Mouse (Mus musculus): ENCODE results near the gene Gm9857. TPM values are rescaled to one million over a fixed set of nuclear protein-coding genes. Genes with fewer than 3 reads are reported as not detected.

Gm9857 gene
- total RNA-seq, 4 experiments from 2014 or later, result not detected

Other genes starting within 250 kb of the Gm9857 start
- 10 to 100 TPM; 13.3 to 19.1 (median 14.5) TPM for gene Gpsm2, start 218.1 kb downstream of the Gm9857 start, total RNA-seq (2022)
- not detected for gene Aknad1, start 200.8 kb downstream of the Gm9857 start, total RNA-seq (2022)
- 10 to 100 TPM; 22.8 to 39.8 (median 30.9) TPM for gene Stxbp3, start 99.9 kb downstream of the Gm9857 start, total RNA-seq (2022)
- gene Fndc7, start 50.4 kb downstream of the Gm9857 start, total RNA-seq (2022), result under 1 TPM in 1 of 4 experiments, not detected in 3; 0.13 TPM
- 10 to 100 TPM; 43.2 to 57.0 (median 47.7) TPM for gene Prpf38b, start 28.7 kb downstream of the Gm9857 start, total RNA-seq (2022)
- 1 to 10 TPM; 2.4 to 4.3 (median 3.0) TPM for gene Henmt1, start 572 bp downstream of the Gm9857 start, total RNA-seq (2022)
- 10 to 100 TPM; 23.3 to 39.3 (median 28.9) TPM for gene Fam102b, start 87.2 kb upstream of the Gm9857 start, total RNA-seq (2022)
- not detected for gene Slc25a54, start 140.0 kb upstream of the Gm9857 start, total RNA-seq (2022)
- gene Slc25a24, start 182.7 kb upstream of the Gm9857 start, total RNA-seq (2022), result 1 to 10 TPM; 2.6 to 3.5 (median 3.3) TPM